Mouse (Mus musculus) cerebellum, adult (tissue): ENCODE data around the gene Ninj2.

Source experiments
- ATAC-seq: cut with Nextera tagmentation; 2 replicates; pipeline ENCODE4 v1.9.2; 2017; ENCODE audit warnings: mild to moderate bottlenecking, moderate library complexity, mixed read lengths; ENCODE audit not compliant: insufficient number of reproducible peaks, low FRiP score, low TSS enrichment

The Ninj2 gene

GRCm38 (mm10) chr6:120090712-120091248 lies 2.4 kb upstream of the Ninj2 start:
- ATAC-seq = no peak

GRCm38 (mm10) chr6:120091956-120092355 lies 1.2 kb upstream of the Ninj2 start:
- no peak for ATAC-seq

GRCm38 (mm10) chr6:120094091-120094776 lies 1.1 kb downstream of the Ninj2 start:
- ATAC-seq = no peak

GRCm38 (mm10) chr6:120095096-120095495 lies 1.9 kb downstream of the Ninj2 start:
- no peak for ATAC-seq

- no peak for ATAC-seq
Observed at GRCm38 (mm10) chr6:120095501-120095900, 2.4 kb downstream of the Ninj2 start.

GRCm38 (mm10) chr6:120099392-120099791 lies 6.2 kb downstream of the Ninj2 start:
- ATAC-seq = no peak

- no peak for ATAC-seq
Observed at GRCm38 (mm10) chr6:120101221-120101620, 8.1 kb downstream of the Ninj2 start.

- no peak for ATAC-seq
Observed at GRCm38 (mm10) chr6:120101996-120102395, 8.8 kb downstream of the Ninj2 start.

- ATAC-seq = no peak
Observed at GRCm38 (mm10) chr6:120103104-120103503, 10.0 kb downstream of the Ninj2 start.

GRCm38 (mm10) chr6:120105055-120105454 lies 11.9 kb downstream of the Ninj2 start:
- ATAC-seq = no peak

GRCm38 (mm10) chr6:120107586-120107985 lies 14.4 kb downstream of the Ninj2 start:
- no peak for ATAC-seq

- no peak for ATAC-seq
Observed at GRCm38 (mm10) chr6:120108061-120108460, 14.9 kb downstream of the Ninj2 start.

GRCm38 (mm10) chr6:120109173-120109572 lies 16.0 kb downstream of the Ninj2 start:
- 0 out of 2 replicates have a peak, but pooled peaks have one; percentile 45 for ATAC-seq

- no peak for ATAC-seq
Observed at GRCm38 (mm10) chr6:120109932-120110331, 16.8 kb downstream of the Ninj2 start.

GRCm38 (mm10) chr6:120110738-120111409 lies 17.7 kb downstream of the Ninj2 start:
- no peak for ATAC-seq

- ATAC-seq = no peak
Observed at GRCm38 (mm10) chr6:120111410-120111783, 18.2 kb downstream of the Ninj2 start.

GRCm38 (mm10) chr6:120111984-120112803 lies 19.0 kb downstream of the Ninj2 start:
- no peak for ATAC-seq

- ATAC-seq = no peak
Observed at GRCm38 (mm10) chr6:120113856-120114255, 20.7 kb downstream of the Ninj2 start.

GRCm38 (mm10) chr6:120114271-120114670 lies 21.1 kb downstream of the Ninj2 start:
- no peak for ATAC-seq

- ATAC-seq = no peak
Observed at GRCm38 (mm10) chr6:120114698-120115097, 21.5 kb downstream of the Ninj2 start.

- ATAC-seq = no peak
Observed at GRCm38 (mm10) chr6:120115443-120115842, 22.3 kb downstream of the Ninj2 start.
